Mouse (Mus musculus) right cerebral cortex, postnatal 25 days (tissue): ENCODE measurements around the gene Hist1h2af.

Experiments
- DNase-seq: peaks from one replicate; pipeline ENCODE4 v3.0.0; 2022

The Hist1h2af gene

DNA sequence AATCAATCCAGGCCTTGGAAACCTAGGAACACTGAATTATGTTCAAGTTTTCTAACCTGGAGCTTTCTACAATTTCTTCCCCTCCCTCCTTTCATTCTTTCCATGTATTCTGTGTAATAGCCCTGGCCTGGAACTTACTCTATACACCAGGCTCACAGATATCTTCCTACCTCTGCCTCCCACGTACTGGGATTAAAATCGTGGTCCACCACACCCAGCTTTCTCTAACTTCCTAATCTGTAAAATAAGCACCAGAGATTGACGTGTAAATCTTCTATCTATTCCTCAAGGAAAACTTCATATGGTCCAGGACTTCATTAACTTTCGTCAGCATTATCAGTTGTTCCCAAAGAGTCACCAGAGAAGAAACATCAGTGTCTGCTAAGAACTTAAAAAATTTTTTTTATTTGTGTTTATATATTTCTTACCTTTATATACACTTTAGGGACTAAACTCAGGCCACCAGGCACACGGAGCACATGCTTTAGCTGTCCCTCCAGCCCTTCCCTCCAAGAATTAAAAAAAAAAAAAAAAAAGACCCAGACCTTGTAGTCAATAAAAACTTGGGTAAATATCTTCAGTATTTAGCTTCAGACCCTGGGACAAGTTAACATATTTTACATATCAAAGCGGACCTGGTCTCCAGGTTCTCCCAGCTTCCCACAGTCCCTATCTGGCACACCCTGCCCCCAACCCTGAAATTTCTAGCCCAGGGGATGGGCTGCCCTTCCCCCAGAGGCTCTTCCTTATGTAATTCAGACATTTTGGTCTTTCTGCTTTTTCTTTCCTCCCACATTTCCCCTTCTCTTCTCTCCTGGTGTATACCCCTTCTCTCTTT, 48.7 kb downstream of the Hist1h2af start:
- no peak for DNase-seq

DNA sequence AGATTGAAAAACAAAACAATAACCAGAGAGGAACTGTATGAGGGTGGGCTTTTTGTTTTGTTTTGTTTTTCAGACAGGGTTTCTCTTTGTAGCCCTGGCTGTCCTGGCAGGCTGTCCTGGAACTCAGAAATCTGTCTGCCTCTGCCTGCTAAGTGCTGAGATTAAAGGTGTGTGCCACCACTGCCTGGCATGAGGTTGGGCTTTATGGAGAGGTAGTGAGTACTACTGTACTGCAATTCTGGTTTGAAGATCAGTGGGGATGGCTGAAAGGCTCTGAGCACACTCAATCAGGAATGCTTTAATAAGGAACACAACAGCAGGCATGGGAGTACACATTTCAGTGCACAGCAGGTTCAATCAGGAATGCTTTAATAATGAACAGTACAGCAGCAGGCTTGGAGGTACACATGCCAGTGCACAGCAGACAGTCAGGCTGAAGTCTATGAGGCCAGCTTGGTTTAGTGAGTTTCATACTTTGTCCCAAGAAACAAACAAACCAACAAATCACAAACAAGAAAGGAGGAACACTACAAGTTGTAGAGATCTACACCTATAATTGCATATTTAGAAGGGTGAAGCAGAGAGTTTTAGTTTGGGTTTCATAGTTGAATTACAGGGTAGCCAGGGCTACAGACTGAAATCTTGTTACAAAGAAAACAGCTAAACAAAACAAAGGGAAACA, 49.8 kb downstream of the Hist1h2af start:
- DNase-seq: no peak
